Mouse (Mus musculus) frontal cortex, adult 2 months (tissue): ENCODE measurements around the gene Cyb561d1. TPM values are rescaled to one million over a fixed set of nuclear protein-coding genes. Genes with fewer than 3 reads are reported as not detected.
A peak's percentile ranks its signal among the peaks of the same experiment; 100 is the strongest.
"Not testable (repeated sequence)": the region's sequence is repeated elsewhere in the genome, so short reads cannot be mapped to it uniquely, and the experiment has no call there.

ENCODE experiments used
- DNase-seq, 2 experiments: peaks; one replicate each; pipeline ENCODE4 v3.0.0; 2022; ENCODE audit warnings: low spot score in 1 of 2; ENCODE audit errors: extremely low spot score in 1 of 2
- polyA plus RNA-seq: library from polyadenylated mRNA; depleted of rRNA; stranded (reverse); fragments of >200 nt; gene quantifications from 2 replicates; pipeline ENCODE4 v1.2.3, GENCODE M21; 2012; rRNA removed

The Cyb561d1 gene
- 19.1 and 19.3 TPM in 2 replicates for polyA plus RNA-seq

DNA sequence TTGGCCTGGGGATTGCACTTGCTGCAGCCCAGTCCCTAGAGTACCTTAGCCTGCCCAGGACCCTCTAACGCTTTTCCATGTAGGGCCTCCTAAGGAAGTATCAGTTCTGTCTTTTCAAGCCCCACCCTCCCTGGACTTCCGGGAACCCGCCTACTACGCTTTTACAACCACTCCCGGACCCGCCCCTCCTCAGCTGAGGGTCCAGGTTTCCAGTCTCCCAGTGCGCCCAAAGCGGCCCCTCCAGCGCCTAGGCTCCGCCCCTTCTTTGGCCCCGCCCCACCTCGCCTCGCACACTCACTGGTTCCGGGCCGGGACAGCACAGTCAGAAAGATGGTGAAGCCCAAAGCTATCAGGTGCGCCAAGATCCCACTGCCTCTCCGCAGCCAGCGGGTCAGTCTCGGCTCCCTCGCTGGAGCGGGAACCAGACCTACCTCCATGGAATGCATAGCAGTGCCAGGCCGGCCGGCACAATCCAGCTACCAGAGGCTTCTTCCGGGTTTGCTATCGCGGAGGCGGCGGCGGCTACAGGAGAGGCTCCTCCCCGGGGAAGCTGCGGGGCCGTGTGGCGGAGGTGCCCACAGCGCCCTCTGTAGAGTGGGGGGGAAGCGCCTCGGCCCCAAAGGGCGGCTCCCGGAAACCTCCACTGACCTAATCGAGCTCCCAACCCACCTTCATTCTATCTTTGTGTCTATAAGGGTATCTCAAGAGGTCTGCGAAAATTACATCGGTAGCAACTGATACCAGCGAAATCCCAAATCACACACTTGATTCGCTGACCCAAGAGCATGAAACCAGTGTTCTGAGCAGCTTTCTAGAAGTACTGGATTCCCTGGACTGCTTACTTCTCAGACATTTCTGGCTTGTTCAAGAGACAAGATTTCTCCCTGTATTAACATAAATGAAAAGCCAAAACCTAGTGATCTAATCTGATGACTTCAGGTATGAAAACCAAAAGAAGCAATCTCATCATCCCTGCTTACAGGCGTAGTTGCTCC is at the start of gene Cyb561d1:
Gene Cyb561d1, minus strand, starts transcription at position 884 of the 995 bp plus-strand sequence.
- peak; percentile 79 to 89 for DNase-seq

DNA sequence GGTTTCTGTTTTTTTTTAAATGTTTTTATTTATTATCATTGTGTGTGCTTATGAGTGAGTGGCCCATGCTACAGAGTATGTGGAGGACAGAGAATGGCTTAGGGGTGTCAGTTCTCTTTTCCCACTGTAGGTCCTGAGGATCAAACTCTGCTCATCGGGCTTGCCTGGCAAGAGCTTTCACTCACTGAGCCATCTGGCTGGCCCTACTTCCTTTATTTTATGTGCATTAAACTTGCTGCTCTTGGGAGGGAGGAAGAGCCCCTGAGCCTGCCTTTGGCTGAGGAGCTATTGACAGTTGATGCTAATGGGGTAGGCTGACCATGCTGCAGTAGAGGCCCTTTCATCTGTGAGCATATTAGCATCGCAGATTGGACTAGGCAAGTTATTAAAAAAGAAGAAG is 45.8 kb upstream of the Cyb561d1 start:
- DNase-seq, result no peak

DNA sequence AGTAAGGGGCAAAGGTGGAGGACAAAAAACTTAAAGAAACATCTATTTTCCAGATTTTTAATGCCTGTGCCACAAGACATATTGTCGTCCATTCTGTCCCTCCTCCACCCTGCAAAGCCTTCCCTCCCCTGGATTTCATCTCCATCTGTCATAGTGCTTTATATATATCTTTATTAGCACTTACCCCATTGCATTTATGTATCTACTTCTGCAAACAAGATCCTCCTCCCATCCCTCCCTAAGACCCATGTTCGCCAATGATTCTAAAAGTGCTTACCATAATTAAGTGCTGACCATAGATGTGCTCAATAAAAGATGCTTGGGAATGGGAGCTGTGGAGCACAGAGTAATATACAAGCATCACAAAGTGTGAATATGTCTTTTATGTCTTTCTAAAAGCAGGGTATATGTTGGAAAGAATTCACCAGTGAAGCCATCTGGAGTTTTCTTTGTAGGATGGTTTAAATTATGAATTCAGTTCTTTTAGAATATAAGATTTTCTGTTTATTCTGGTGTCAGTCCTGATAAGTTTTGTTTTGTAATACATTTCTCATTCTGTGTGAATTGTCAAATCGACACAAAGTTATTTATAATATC is 40.3 kb upstream of the Cyb561d1 start:
- DNase-seq, result no peak

- not testable (repeated sequence) for DNase-seq
These were observed 36.6 kb upstream of the Cyb561d1 start for GRCm38 (mm10) chr3:108237474-108238102.

- DNase-seq, result no peak
These were observed 30.6 kb upstream of the Cyb561d1 start for GRCm38 (mm10) chr3:108231646-108232045.

DNA sequence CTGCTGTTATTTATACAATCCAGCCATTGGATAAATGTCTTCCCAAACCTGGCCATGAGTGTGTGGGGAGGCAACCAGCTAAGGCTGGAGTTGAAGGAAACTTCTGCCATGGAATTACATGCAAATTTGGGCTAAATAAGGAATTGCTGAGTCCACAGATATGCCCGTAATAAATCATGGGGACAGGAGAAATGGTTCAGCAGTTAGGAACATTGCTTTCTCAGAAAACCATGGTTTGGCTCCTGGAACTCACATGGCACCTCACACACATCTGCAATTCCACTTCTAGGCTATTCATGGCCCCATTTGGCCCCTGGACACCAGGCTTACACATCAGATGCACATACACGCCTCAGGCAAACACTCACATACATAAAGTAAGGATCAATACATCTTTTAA is 26.5 kb upstream of the Cyb561d1 start:
- no peak for DNase-seq

GRCm38 (mm10) chr3:108226558-108227350 is 25.7 kb upstream of the Cyb561d1 start, which contains the start of gene Sypl2:
TSS of gene Sypl2 (minus strand) at chr3:108226648.
- peak in 1 of 2 experiments; percentile 19 for DNase-seq

- no peak for DNase-seq
These were observed 24.9 kb upstream of the Cyb561d1 start for GRCm38 (mm10) chr3:108225711-108226557.

DNA sequence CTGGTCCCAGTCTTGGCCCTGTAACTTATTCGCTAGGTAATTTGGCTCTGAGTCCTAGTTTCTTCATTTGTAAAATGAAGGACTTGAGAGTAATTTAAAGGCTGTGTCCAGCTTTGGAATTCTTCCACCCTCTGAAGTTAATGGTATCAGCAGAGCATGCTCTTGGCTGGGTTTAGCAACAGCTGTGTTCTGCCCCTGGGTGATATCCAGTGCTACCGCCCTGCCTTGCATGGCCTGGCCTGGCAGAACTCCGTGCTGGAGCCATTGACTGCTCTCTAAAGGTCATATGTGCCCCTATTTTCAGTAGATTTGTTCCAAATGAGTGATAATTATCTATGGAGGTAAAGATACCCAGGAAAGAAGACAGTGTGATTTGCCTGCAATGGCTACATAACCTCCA is 19.6 kb upstream of the Cyb561d1 start:
- DNase-seq, result no peak

GRCm38 (mm10) chr3:108214734-108215133 is 13.7 kb upstream of the Cyb561d1 start:
- DNase-seq, result no peak

GRCm38 (mm10) chr3:108212406-108212805 is 11.4 kb upstream of the Cyb561d1 start:
- DNase-seq, result no peak

DNA sequence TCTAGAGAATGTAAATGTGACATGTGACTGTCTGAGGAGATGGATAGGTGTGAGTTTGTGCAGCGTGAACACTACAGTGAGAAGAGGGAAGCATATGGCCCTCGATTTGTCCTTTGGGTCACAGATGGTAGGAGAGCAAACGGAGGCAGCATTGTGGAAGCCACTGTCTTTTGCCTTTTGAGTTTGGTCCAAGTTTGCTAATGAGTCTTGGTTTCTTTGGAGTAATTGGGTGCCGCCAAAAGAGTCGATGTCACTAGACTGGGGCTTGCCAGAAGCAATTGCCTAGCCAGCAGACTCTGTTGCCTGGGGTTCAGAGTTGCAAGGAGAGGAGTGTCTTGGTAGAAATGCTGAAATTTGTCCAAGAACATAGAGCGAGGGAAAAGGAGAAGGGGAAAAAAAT is 10.8 kb upstream of the Cyb561d1 start:
- DNase-seq, result peak in 1 of 2 experiments; percentile 25

- peak in 1 of 2 experiments; percentile 78 for DNase-seq
These were observed 9.7 kb upstream of the Cyb561d1 start, which contains the start of gene Atxn7l2 for GRCm38 (mm10) chr3:108210771-108211139. TSS of gene Atxn7l2 (minus strand) at chr3:108210934.

DNA sequence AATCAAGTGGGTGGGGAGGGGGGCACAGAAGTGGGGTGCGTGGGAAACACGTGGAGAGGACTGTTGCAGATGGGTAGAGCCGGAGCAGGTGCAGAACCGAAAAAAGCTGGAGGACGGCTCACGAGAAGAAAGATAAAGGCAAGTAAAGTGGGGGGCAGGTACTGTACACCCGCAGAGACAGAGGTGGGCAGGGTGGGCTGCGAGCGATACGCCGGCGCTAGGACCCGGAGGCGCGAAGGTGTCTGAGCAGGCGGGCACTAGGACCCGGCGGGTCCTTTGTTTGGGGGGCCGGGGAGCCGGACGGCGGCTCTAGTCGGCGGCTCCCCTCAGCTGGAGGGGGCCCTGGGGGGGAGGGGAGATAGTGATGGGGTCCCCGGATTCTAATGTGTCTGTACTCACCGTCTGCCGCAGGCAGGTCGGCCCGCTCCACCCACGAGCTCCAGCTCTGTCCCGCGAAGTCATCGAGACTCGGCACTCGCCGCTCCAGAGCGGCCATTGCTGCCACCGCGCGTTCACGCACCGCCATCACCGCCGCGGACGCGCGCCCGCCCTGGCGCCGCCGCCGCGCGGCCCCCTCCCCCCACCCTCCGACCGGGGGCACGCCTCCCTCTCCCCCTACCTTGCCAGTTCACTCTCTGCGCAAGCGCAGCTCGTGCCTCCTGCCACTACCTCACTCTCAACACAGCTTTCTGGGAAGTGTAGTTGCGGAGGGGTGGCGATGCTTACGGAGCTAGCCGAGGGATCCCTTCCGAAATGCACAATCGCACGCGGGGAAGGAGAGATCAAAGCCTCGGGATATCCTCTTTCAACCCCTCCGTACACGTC is 9.1 kb upstream of the Cyb561d1 start:
- peak; percentile 92 to 95 for DNase-seq

DNA sequence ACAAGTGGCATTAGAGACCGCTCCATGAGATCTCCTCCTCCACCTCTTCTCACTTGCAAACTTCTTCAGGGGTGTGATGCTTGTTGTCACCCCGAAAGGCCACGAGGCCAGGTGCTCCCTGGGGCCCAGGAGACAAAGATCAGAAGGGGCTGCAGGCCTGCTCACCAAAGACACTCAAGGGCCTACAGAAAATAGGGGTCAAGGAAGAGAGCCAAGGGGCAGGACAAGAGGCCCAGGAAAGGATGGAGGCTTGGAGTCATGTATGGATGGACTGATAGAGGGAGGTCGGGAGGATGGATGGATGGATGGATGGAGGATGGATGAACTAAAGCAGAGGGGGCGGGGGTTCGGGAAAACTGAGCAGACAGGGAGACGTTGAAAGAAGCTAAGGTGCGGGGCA is 8.5 kb upstream of the Cyb561d1 start:
- DNase-seq, result no peak

DNA sequence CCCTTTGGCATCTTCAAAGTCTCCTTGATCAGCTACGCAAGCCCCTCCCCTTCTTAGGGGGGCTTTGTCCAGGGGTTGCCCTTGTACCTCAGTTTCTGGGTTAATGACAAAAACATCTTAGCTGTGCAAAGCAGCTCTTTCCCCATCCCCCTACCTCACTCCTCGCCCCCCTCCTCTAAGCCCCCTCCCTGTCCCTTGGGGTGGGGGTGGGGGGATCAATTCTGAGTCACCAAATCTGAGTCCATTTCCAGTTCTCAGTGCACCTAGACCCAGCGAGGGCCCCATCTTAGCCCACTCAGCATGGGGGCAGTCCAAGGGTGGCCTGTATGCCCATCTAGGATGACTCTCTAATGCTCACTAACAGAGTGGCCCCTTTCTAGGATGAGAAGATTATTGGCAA is 8.0 kb upstream of the Cyb561d1 start:
- DNase-seq, result no peak

- DNase-seq, result no peak
These were observed 5.8 kb upstream of the Cyb561d1 start for GRCm38 (mm10) chr3:108206731-108207375.

GRCm38 (mm10) chr3:108205601-108206000 is 4.6 kb upstream of the Cyb561d1 start:
- no peak for DNase-seq
